Mouse (Mus musculus) cerebellum, postnatal 36 days (tissue): ENCODE results near the gene Hps6.
"Not testable (repeated sequence)": the region's sequence is repeated elsewhere in the genome, so short reads cannot be mapped to it uniquely, and the experiment has no call there.

ENCODE experiments used
- DNase-seq, 2 experiments: peaks; one replicate each; pipeline ENCODE4 v3.0.0; 2021 to 2022; ENCODE audit warnings: mixed read lengths in 2 of 2

Gene Hps6

GRCm38 (mm10) chr19:46003371-46004226 lies at the start of gene Hps6:
Gene Hps6 (plus strand): TSS chr19:46003508.
- peak; percentile 80 to 87 for DNase-seq

- DNase-seq: no peak
Measured at GRCm38 (mm10) chr19:45956736-45957135, 46.6 kb upstream of the Hps6 start.

GRCm38 (mm10) chr19:45960770-45961169 lies 42.5 kb upstream of the Hps6 start:
- no peak for DNase-seq

GRCm38 (mm10) chr19:45984379-45984778 lies 18.9 kb upstream of the Hps6 start:
- no peak for DNase-seq

- DNase-seq: no peak
Measured at GRCm38 (mm10) chr19:45988238-45988637, 15.1 kb upstream of the Hps6 start.

- no peak for DNase-seq
Measured at GRCm38 (mm10) chr19:45991171-45991570, 12.1 kb upstream of the Hps6 start.

- DNase-seq: not testable (repeated sequence)
Measured at GRCm38 (mm10) chr19:45993441-45993840, 9.9 kb upstream of the Hps6 start.

- no peak for DNase-seq
Measured at GRCm38 (mm10) chr19:45993981-45994737, 9.1 kb upstream of the Hps6 start.

- DNase-seq: no peak
Measured at GRCm38 (mm10) chr19:45997365-45997764, 5.9 kb upstream of the Hps6 start.

- DNase-seq: peak; percentile 93 to 94
Measured at GRCm38 (mm10) chr19:45997785-45998693, 5.3 kb upstream of the Hps6 start, which contains the start of gene Armh3. Gene Armh3 (minus strand): TSS chr19:45998488.

GRCm38 (mm10) chr19:45998694-45999217 lies 4.6 kb upstream of the Hps6 start:
- no peak for DNase-seq

- no peak for DNase-seq
Measured at GRCm38 (mm10) chr19:45999378-45999777, 3.9 kb upstream of the Hps6 start.

GRCm38 (mm10) chr19:46002279-46002678 lies 1.0 kb upstream of the Hps6 start:
- DNase-seq: no peak

GRCm38 (mm10) chr19:46004814-46005466 lies 1.6 kb downstream of the Hps6 start:
- no peak for DNase-seq

GRCm38 (mm10) chr19:46005680-46006079 lies 2.4 kb downstream of the Hps6 start:
- no peak for DNase-seq

- peak; percentile 91 to 94 for DNase-seq
Measured at GRCm38 (mm10) chr19:46014572-46015178, 11.4 kb downstream of the Hps6 start.

- DNase-seq: no peak
Measured at GRCm38 (mm10) chr19:46016023-46016422, 12.7 kb downstream of the Hps6 start.

GRCm38 (mm10) chr19:46024959-46025358 lies 21.7 kb downstream of the Hps6 start:
- no peak for DNase-seq

GRCm38 (mm10) chr19:46026567-46026966 lies 23.3 kb downstream of the Hps6 start:
- no peak for DNase-seq

- no peak for DNase-seq
Measured at GRCm38 (mm10) chr19:46028747-46029320, 25.5 kb downstream of the Hps6 start.

GRCm38 (mm10) chr19:46029652-46030051 lies 26.3 kb downstream of the Hps6 start:
- no peak for DNase-seq
